Mouse (Mus musculus): Measurements from ENCODE around the gene Ssmem1.

DNA sequence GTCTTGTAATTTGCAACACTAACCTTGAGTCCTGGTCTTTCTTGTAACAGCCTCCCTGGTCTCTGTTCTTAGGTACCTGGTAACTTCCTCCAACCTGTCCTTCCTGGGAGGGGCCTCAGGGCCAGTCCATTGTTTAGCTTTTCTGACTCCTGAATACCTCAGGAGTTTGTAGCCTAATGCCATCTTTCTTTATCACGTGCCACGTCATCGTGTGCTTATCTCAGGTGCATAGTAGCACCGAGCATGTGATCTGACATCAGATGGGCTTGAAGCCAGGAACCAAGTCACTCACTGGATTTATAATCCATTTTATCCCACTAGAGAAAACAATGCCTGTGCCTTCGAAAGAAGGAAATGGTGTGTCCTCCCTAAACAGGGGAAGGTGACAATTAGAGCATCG is 53.9 kb downstream of the Ssmem1 start:
- TF ChIP-seq CTCF (IDR thresholded peaks at IDR 0.05; ENCODE audit: low read depth) (no peak), EP300 (IDR thresholded peaks at IDR 0.05; ENCODE audit: low read depth) (no peak)

Measured in liver, postnatal 0 days (tissue).